Mouse (Mus musculus) lung, embryonic 14.5 days (tissue): ENCODE results near the gene Atp6v1d. TPM values are rescaled to one million over a fixed set of nuclear protein-coding genes. Genes with fewer than 3 reads are reported as not detected.
A peak's percentile ranks its signal among the peaks of the same experiment; 100 is the strongest.

Experiments
- ATAC-seq: fragments of 200-750 bp; cut with Nextera tagmentation; 2 replicates; pipeline ENCODE4 v1.8.0; 2017; ENCODE audit warnings: mild to moderate bottlenecking, moderate TSS enrichment, moderate library complexity; ENCODE audit not compliant: insufficient read depth
- DNase-seq: peaks from one replicate; pipeline ENCODE4 v3.0.0-alpha.2; 2015
- H3K27ac ChIP-seq: fragments of 300-500 bp; sonication (generic); 2 replicates; pipeline ENCODE4 v1.5.1; 2014; ENCODE audit warnings: low read depth, mild to moderate bottlenecking, moderate library complexity
- H3K27me3 ChIP-seq: fragments of 300-500 bp; sonication (generic); 2 replicates; pipeline ENCODE4 v1.6.1; 2014; ENCODE audit warnings: low read length, control low read depth; ENCODE audit not compliant: insufficient read depth
- H3K36me3 ChIP-seq: fragments of 300-500 bp; sonication (generic); 2 replicates; pipeline ENCODE4 v1.6.1; 2014; ENCODE audit warnings: control low read depth; ENCODE audit not compliant: insufficient read depth
- H3K4me1 ChIP-seq: fragments of 300-500 bp; sonication (generic); 2 replicates; pipeline ENCODE4 v1.6.1; 2014; ENCODE audit warnings: antibody characterized with exemption, control low read depth; ENCODE audit not compliant: insufficient read depth
- H3K4me2 ChIP-seq: fragments of 300-500 bp; sonication (generic); 2 replicates; pipeline ENCODE4 v1.6.1; 2014; ENCODE audit warnings: mild to moderate bottlenecking
- H3K4me3 ChIP-seq: fragments of 300-500 bp; sonication (generic); 2 replicates; pipeline ENCODE4 v1.5.1; 2014; ENCODE audit warnings: low read depth, low read length
- H3K9ac ChIP-seq: fragments of 300-500 bp; sonication (generic); 2 replicates; pipeline ENCODE4 v1.6.1; 2014
- H3K9me3 ChIP-seq: fragments of 300-500 bp; sonication (generic); 2 replicates; pipeline ENCODE4 v1.6.1; 2016; ENCODE audit warnings: low read depth, low read length, control low read depth
- CTCF ChIP-seq: IDR thresholded peaks from 2 replicates; pipeline ENCODE4 v1.5.1; 2016; ENCODE audit warnings: antibody characterized with exemption, low read depth
- WGBS: fragments of 180-500 bp; shearing (Covaris S2); extraction: QIAGEN DNeasy Blood & Tissue Kit; methylation state at CpG from one replicate; pipeline ENCODE4 v1.1.7; 2014; 5-methylcytosine and 5-hydroxymethylcytosine counted together
- polyA plus RNA-seq: library from polyadenylated mRNA; unstranded; fragments of >200 nt; fragmentation: Nextera tagmentation; extraction: Ambion mirVana; gene quantifications from 2 replicates; pipeline ENCODE4 v1.2.1, GENCODE M21; 2014

Atp6v1d gene
- polyA plus RNA-seq, 1 experiment from 2014 or later, result 55.6 TPM

DNA sequence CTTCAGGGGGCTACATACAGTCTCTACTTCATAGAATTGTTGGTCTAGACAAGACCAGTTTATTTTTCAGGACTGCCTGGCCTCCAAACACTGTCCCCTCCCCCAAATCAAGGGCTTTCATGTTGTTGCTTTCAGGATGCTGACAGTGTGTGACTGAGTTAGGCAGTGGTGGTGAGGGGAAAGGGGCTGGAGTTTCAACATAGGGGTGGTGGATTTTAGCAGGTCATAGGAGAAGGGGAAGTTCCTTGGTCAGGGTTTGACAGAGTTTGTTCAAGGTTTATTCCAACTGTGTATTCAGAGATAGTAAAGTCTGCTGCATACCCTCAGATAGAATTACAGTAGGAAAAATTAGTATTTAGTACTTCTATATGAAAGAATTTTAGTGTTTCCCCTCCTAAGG, 59.6 kb downstream of the Atp6v1d start:
- no peak for TF ChIP-seq CTCF
- DNase-seq, result no peak
- Histone ChIP-seq H3K9me3 (no peaks in the 10 kb centered on the region), H3K4me3 (no peak overlapping the region), H3K27me3 (no peaks in the 10 kb centered on the region), H3K27ac (no peak overlapping the region), H3K36me3 (peaks cover 11% of the 10 kb centered on the region), H3K9ac (no peak overlapping the region), H3K4me1 (no peaks in the 10 kb centered on the region), H3K4me2 (no peak overlapping the region)
- ATAC-seq, result no peak

DNA sequence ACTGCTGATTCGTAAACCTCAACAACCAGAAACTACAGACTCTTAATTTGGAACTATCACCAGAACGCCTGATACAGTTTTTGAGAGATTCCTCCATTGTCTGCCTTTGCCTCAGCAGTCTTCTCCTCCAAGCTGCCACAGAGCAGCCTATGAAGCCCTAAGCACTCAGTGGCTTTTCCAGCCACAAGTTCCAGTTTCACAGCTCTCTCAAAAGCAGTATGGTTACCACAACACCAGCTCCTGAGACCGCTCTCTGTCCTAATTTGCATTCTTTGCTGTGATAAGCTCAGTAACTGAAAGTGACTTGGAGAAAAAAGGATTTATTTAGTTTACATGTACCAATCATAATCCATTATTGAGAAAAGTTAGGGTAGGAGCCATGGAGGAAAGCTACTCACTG, 61.4 kb downstream of the Atp6v1d start:
- DNase-seq, result no peak

DNA sequence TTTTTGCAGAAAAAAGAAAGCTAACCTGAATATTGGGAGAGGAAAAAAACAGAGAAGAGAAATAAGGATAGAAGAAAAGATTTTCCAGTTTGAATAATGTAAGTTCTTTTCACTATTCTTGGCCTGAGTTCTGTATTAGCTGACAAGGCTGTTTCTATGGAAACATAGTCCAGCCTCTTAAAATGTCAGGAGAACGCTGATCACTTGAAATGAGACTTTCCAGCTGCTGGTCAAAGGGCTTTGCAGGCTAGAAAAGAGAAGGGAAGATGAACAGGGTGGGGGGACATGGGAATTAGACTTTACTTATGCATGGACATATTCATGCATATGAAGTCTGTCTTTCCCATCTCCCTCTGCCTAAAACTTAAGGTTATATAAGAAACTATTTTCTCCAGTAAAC, 67.2 kb downstream of the Atp6v1d start:
- no peak for TF ChIP-seq CTCF

More for the DNA sequence above, 61.4 kb downstream of the Atp6v1d start:
- no peaks in the 10 kb centered on the region for H3K27me3 ChIP-seq
- H3K4me2 ChIP-seq, result no peak overlapping the region
- TF ChIP-seq CTCF, result no peak
- WGBS, result 86% methylated on average over 3 of the region's 3 CpGs
- no peak overlapping the region for H3K9ac ChIP-seq
- H3K4me1 ChIP-seq, result no peaks in the 10 kb centered on the region
- no peak for ATAC-seq
- H3K4me3 ChIP-seq, result no peak overlapping the region
- H3K36me3 ChIP-seq, result peaks cover 12% of the 10 kb centered on the region
- H3K9me3 ChIP-seq, result no peaks in the 10 kb centered on the region
- H3K27ac ChIP-seq, result no peak overlapping the region

DNA sequence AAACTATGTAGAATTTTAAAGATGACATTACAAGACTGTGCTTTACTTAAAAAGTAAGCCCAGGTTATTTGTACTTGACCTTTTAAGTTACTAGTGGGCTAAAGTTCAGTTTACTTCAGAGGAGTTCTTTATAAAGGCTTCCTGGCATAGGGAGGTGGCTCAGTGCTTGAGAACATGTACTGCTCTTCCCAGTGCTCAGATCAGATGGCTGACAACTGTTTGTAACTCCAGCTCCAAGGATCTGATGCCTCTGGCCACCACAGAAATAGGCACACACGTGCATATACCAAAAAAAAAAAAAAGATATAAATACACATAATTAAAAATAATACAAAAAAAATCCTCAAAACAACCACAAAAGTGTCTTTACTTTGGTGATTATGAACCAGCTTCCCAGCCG, 70.6 kb downstream of the Atp6v1d start:
- no peaks in the 10 kb centered on the region for H3K4me1 ChIP-seq
- ATAC-seq (no peak), DNase-seq (no peak)
- no peaks in the 10 kb centered on the region for H3K9me3 ChIP-seq
- H3K4me2 ChIP-seq, result no peak overlapping the region
- H3K36me3 ChIP-seq, result no peaks in the 10 kb centered on the region
- no peak for TF ChIP-seq CTCF
- no peaks in the 10 kb centered on the region for H3K27me3 ChIP-seq
- H3K9ac ChIP-seq, result no peak overlapping the region
- WGBS, result 30% methylated on average over 2 of the region's 2 CpGs
- H3K4me3 ChIP-seq, result no peak overlapping the region
- no peak overlapping the region for H3K27ac ChIP-seq

More for the DNA sequence above, 67.2 kb downstream of the Atp6v1d start:
- Histone ChIP-seq H3K9me3 (no peaks in the 10 kb centered on the region), H3K27me3 (no peaks in the 10 kb centered on the region), H3K4me2 (no peak overlapping the region), H3K27ac (no peak overlapping the region), H3K4me1 (no peaks in the 10 kb centered on the region), H3K4me3 (no peak overlapping the region), H3K36me3 (peaks cover 12% of the 10 kb centered on the region), H3K9ac (no peak overlapping the region)
- 13% methylated on average over 1 of the region's 1 CpGs for WGBS
- DNase-seq (peak; percentile 91), ATAC-seq (peak; percentile 88)

Other genes with a start within 250 kb of the Atp6v1d start
- not detected in 2 replicates for gene Fam71d, start 170.1 kb downstream of the Atp6v1d start, polyA plus RNA-seq
- 18.7 and 20.3 TPM in 2 replicates for gene Mpp5, start 112.7 kb downstream of the Atp6v1d start, polyA plus RNA-seq
- gene Eif2s1, start 181 bp upstream of the Atp6v1d start, polyA plus RNA-seq, result 231 and 243 TPM in 2 replicates
- gene Plek2, start 45.3 kb upstream of the Atp6v1d start, polyA plus RNA-seq, result 5.9 and 6.4 TPM in 2 replicates
- 5.6 and 5.7 TPM in 2 replicates for gene Tmem229b, start 146.0 kb upstream of the Atp6v1d start, polyA plus RNA-seq
- gene Plekhh1, start 167.5 kb upstream of the Atp6v1d start, polyA plus RNA-seq, result 3.9 and 5.2 TPM in 2 replicates
- gene Pigh, start 228.0 kb upstream of the Atp6v1d start, polyA plus RNA-seq, result 23.5 and 24.7 TPM in 2 replicates